Mouse (Mus musculus) embryonic facial prominence, embryonic 10.5 days (tissue): ENCODE data around the gene Fam208a. TPM values are rescaled to one million over a fixed set of nuclear protein-coding genes. Genes with fewer than 3 reads are reported as not detected.

Experiments
- DNase-seq: peaks from one replicate; pipeline ENCODE4 v3.0.0-alpha.2; 2017; ENCODE audit warnings: low spot score
- H3K27ac ChIP-seq: fragments of 300-500 bp; sonication (generic); replicated peaks from 2 replicates; pipeline ENCODE4 v1.5.1; 2016; ENCODE audit warnings: mild to moderate bottlenecking
- H3K27me3 ChIP-seq: fragments of 300-500 bp; sonication (generic); replicated peaks from 2 replicates; pipeline ENCODE4 v1.6.1; 2016; ENCODE audit warnings: low read depth, mild to moderate bottlenecking; ENCODE audit not compliant: poor library complexity, severe bottlenecking
- H3K36me3 ChIP-seq: fragments of 300-500 bp; sonication (generic); replicated peaks from 2 replicates; pipeline ENCODE4 v1.6.1; 2016; ENCODE audit warnings: mild to moderate bottlenecking, moderate library complexity
- H3K4me1 ChIP-seq: fragments of 300-500 bp; sonication (generic); 2 replicates; pipeline ENCODE4 v1.6.1; 2016
- H3K4me3 ChIP-seq: fragments of 300-500 bp; sonication (generic); 2 replicates; pipeline ENCODE4 v1.5.1; 2016; ENCODE audit warnings: mild to moderate bottlenecking, moderate library complexity
- H3K9me3 ChIP-seq: fragments of 300-500 bp; sonication (generic); 2 replicates; pipeline ENCODE4 v1.6.1; 2016; ENCODE audit warnings: mild to moderate bottlenecking
- WGBS: fragments of 180-500 bp; shearing (Covaris S2); methylation state at CpG from one replicate; pipeline ENCODE4 v1.1.7; 2016; 5-methylcytosine and 5-hydroxymethylcytosine counted together
- polyA plus RNA-seq: library from polyadenylated mRNA; unstranded; fragments of >200 nt; fragmentation: Nextera tagmentation; extraction: Ambion mirVana; gene quantifications from 2 replicates; pipeline ENCODE4 v1.2.1, GENCODE M21; 2016

The Fam208a gene
- polyA plus RNA-seq, 1 experiment from 2014 or later = 13.3 TPM

DNA sequence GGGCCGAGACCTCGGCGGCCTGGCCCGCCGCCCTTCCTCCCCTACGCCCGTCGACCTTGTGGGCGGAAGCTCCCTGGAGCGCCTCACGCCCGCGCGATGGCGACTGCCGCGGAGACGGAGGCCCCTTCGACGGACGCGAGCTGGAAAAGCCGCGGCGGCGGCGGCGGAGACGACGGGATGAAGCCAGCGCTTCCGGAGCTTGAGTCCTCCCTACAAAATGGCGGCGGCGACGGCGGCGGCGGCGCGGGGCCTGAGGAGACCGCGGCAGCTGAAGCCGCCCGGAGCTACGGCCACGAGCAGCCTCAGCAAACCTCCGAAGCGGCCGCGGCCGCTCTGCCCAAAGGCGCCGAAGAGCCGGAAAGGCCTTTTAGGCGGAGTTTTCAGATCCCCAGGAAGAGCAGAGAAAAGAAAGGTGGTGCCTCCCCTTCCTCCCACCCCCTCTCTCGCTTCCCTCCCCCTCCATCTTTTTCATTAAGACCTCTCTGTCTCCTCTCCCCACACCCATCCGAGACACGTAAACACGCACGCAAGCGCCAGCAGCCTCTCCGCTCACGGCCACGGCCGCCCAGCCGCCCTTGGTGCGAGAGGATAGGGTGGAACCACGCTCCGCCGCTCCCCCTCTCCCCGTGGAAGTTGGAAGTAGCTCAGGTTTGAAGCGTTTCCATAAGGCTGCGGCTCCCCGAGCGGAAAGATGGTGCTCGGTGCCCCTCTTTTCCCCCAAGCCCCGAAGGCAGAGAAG, 508 bp downstream of the Fam208a start:
- peak overlapping the region; percentile 99 for H3K27ac ChIP-seq
- H3K9me3 ChIP-seq = peaks cover 17% of the 10 kb centered on the region
- H3K27me3 ChIP-seq = peaks cover 13% of the 10 kb centered on the region
- H3K36me3 ChIP-seq = peaks cover 40% of the 10 kb centered on the region
- H3K4me3 ChIP-seq = peak overlapping the region; percentile 83
- under 1% methylated on average over 78 of the region's 78 CpGs for WGBS
- DNase-seq = peak; percentile 81
- H3K4me1 ChIP-seq = peaks cover 10% of the 10 kb centered on the region

DNA sequence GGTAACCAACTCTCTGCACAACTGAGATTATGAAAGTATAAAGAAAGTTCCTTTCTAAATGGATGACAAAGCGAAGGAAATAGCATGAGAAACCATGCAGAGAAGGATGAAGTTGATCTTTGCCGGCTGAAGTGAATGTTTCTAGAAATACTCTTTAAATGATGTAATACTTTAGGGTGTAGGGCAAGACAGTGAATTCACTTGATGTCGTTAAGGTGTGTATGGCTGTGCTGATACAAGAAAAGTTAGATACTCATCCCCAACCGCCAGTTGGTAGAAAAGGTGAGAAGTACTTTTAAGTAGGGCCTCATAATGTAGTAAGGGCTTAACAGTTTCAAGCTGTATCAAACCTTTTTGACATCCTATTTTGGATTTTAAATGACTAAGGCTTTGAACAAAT, 1.6 kb downstream of the Fam208a start:
- Histone ChIP-seq H3K4me3 (peak overlapping the region; percentile 83; the same call in 1 of the 2 replicates), H3K27ac (no peak overlapping the region), H3K36me3 (peaks cover 49% of the 10 kb centered on the region), H3K27me3 (peaks cover 13% of the 10 kb centered on the region), H3K4me1 (peaks cover 10% of the 10 kb centered on the region), H3K9me3 (peaks cover 12% of the 10 kb centered on the region)
- 94% methylated on average over 4 of the region's 4 CpGs for WGBS
- DNase-seq = no peak

DNA sequence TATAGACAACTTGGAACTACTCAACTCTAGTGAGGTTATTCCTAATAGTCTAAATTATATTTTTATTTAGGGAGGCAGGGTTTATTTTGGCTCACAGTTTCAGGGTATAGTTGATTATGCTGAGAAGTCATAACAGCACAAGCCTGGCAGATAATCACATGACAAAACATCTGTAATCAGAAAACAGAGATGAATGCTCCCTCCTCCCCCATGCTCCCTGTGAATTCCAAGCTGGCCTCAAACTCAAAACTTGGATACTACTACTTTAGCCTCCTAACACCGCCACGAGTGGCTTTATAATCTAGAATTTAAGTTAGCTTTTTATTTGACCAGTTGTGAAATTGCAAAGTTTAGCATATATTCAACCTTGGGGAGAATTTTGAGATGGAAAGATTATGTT, 3.4 kb downstream of the Fam208a start:
- Histone ChIP-seq H3K4me1 (peaks cover 10% of the 10 kb centered on the region), H3K4me3 (no peak overlapping the region), H3K27me3 (peaks cover 10% of the 10 kb centered on the region), H3K36me3 (peaks cover 63% of the 10 kb centered on the region), H3K27ac (no peak overlapping the region), H3K9me3 (peaks cover 12% of the 10 kb centered on the region)
- WGBS = 99% methylated on average over 2 of the region's 2 CpGs
- DNase-seq = no peak

DNA sequence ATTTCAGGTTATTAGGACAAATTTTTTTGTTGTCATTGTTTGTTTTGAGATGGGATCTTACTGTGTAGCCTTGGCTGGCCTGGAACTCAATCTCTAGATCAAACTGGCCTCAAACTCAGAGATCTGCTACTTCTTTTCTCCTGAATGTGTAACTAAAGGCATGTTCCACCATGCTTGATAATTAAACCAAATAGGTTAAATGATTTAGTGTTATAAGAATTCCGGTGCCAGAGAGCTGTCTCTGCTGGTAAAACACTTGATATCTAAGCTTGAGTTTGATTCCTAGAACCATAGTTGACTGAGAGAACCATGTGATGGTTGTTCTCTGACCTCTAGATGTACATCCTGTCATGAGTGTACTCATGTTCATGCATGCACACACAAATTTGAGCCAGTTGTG, 7.5 kb downstream of the Fam208a start:
- Histone ChIP-seq H3K36me3 (peaks cover 71% of the 10 kb centered on the region), H3K4me1 (no peaks in the 10 kb centered on the region), H3K9me3 (no peaks in the 10 kb centered on the region), H3K27me3 (no peaks in the 10 kb centered on the region), H3K27ac (no peak overlapping the region), H3K4me3 (no peak overlapping the region)
- WGBS = 95% methylated on average over 1 of the region's 1 CpGs
- no peak for DNase-seq

DNA sequence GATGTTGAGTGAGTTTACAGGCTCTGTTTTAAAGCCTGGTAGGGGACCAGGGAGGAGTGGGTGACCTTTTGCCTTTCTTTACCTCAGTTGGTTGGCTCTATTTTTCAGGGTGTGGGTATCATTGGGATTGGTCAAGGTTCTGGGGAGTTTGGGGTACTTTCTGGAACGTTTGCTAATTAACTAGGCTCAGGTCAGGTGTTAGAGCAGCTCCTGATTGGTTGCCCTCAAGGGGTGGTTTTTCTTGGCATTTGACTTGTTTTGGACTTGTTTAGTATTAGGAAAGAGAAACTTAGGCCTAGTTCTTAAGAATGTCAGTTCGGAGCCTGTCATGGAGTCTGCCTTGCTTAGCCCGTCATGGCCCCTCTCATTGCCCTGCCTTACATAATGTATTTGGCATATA, 8.2 kb downstream of the Fam208a start:
- Histone ChIP-seq H3K27ac (no peak overlapping the region), H3K9me3 (no peaks in the 10 kb centered on the region), H3K36me3 (peaks cover 65% of the 10 kb centered on the region), H3K27me3 (no peaks in the 10 kb centered on the region), H3K4me3 (no peak overlapping the region), H3K4me1 (no peaks in the 10 kb centered on the region)
- DNase-seq = no peak
- 84% methylated on average over 3 of the region's 3 CpGs for WGBS

DNA sequence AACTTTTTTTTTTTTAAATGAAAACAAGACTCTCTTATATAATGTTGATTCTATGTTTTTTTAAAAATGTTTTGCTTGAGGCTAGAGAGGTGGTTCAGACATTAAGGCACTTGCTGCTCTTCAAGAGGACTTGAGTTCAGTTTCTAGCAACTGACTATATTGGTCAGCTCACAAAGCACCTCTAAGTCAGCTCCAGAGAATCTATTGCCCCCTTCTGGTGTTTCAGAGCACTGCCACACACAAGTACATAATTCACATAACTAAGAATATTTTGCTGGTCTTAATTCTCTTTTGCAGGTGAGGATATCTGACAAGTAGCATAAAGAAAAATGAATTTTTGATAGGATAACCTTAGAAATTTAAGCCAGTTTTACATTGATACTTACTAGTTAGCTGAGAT, 12.3 kb downstream of the Fam208a start:
- H3K4me1 ChIP-seq = no peaks in the 10 kb centered on the region
- no peak for DNase-seq
- H3K9me3 ChIP-seq = no peaks in the 10 kb centered on the region
- H3K27me3 ChIP-seq = no peaks in the 10 kb centered on the region
- peaks cover 67% of the 10 kb centered on the region for H3K36me3 ChIP-seq
- no peak overlapping the region for H3K4me3 ChIP-seq
- H3K27ac ChIP-seq = no peak overlapping the region

DNA sequence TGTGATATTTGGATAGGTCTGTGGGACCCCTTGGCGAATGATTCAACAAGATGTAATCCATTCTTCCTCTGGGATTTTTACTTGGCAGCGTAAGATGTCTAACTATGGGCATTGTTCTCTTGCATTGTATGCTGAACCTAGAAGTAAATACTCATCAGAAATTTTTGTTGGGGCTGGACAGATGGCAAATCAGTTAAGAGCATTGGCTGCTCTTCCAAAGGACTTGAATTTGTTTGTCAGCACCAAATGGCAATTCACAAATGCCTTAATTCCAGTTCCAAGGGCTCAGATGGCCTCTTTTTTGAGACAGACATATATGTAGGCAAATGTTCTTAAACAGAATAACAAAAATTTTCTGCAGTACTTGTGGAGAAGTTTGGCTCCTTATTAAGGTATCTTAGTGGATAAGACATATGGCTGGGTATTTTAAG, 16.2 kb downstream of the Fam208a start:
- Histone ChIP-seq H3K4me1 (no peaks in the 10 kb centered on the region), H3K27me3 (no peaks in the 10 kb centered on the region), H3K36me3 (peaks cover 81% of the 10 kb centered on the region), H3K9me3 (no peaks in the 10 kb centered on the region), H3K4me3 (no peak overlapping the region), H3K27ac (no peak overlapping the region)
- WGBS = 91% methylated on average over 2 of the region's 2 CpGs
- no peak for DNase-seq

DNA sequence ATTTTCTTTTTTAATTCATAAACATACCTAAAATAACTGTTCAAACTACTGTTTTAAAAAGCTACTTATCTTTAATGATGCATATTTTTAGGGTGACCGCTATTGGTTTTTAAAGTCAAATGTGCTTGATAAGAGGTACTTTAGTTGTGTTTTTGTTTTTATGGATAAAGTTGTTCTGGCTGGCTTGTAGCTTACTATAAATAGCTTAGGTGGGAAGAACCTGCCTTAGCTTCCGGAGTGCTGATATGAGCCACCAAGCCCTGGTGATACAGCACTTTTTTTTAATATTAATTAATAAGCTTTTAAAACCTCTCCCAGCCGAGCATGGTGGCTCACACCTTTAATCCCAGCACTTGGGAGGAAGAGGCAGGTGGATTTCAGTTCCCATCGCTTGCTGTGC, 18.3 kb downstream of the Fam208a start:
- Histone ChIP-seq H3K4me3 (no peak overlapping the region), H3K4me1 (no peaks in the 10 kb centered on the region), H3K27ac (no peak overlapping the region), H3K9me3 (no peaks in the 10 kb centered on the region), H3K36me3 (peaks cover 88% of the 10 kb centered on the region), H3K27me3 (no peaks in the 10 kb centered on the region)
- DNase-seq = no peak
- 87% methylated on average over 4 of the region's 4 CpGs for WGBS

DNA sequence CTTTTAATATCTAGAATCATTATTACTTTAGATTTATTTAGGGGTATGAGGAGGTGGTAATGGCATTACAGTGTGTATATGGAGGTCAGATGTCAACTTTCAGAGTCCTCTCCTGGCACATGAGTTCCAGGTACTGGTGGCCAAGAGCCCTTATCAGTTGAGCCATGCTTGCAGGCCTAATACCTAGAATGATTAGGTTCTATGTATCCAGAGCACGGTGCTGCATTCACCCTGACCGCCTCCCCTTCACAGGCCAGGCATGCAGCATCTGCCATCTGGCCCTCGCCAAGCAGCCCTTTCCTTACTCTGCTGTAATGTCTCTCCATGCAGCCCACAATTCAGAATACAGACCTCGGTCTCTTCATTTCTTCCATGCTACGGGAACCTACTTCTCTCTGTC, 62.8 kb downstream of the Fam208a start:
- Histone ChIP-seq H3K4me1 (no peaks in the 10 kb centered on the region), H3K27ac (no peak overlapping the region), H3K36me3 (peaks cover 99% of the 10 kb centered on the region), H3K4me3 (no peak overlapping the region), H3K27me3 (no peaks in the 10 kb centered on the region), H3K9me3 (no peaks in the 10 kb centered on the region)
- 92% methylated on average over 5 of the region's 5 CpGs for WGBS
- DNase-seq = no peak

DNA sequence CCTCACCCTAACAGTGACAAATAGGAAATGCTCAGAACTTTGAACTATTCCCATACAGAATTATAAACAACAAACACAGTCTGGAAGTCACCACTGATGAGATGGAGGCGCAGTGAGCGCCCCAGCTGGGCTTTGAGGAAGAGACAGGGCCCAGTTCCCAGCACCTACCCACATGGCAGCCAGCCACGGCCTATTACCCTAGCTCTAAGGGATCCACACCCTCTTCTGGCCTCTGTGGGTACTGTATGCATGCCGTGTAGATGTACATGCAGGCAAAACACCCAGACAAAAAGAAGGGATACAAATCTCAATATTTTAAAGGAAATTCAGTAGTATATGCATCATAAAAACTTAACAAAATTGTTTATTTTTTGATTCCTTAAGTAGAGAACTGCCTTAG, 64.9 kb downstream of the Fam208a start:
- Histone ChIP-seq H3K4me1 (no peaks in the 10 kb centered on the region), H3K36me3 (peaks cover 100% of the 10 kb centered on the region), H3K9me3 (no peaks in the 10 kb centered on the region), H3K27me3 (no peaks in the 10 kb centered on the region), H3K27ac (no peak overlapping the region), H3K4me3 (no peak overlapping the region)
- DNase-seq = no peak
- 88% methylated on average over 4 of the region's 4 CpGs for WGBS

DNA sequence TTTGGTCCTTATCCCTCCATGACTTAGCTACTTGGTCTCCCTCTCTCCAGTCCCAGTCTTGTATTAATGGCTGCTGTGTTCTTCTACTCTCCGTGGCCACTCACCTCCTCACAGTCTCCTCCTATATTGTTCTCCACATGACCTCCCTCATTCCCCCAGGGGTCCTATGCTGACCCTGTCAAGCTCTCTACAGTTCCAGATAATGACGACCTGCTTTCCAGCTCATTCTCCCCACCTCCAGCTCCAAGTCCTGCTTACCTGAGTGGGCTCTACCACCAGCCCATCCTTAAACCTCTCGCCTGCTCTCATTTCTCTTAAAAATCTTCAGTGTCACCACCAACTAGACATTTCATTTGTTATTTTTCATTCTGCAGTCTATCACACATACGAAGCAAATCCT, 72.5 kb downstream of the Fam208a start:
- no peaks in the 10 kb centered on the region for H3K9me3 ChIP-seq
- no peak overlapping the region for H3K27ac ChIP-seq
- no peaks in the 10 kb centered on the region for H3K27me3 ChIP-seq
- DNase-seq = no peak
- no peak overlapping the region for H3K4me3 ChIP-seq
- no peaks in the 10 kb centered on the region for H3K4me1 ChIP-seq
- peaks cover 81% of the 10 kb centered on the region for H3K36me3 ChIP-seq
- 83% methylated on average over 4 of the region's 4 CpGs for WGBS

DNA sequence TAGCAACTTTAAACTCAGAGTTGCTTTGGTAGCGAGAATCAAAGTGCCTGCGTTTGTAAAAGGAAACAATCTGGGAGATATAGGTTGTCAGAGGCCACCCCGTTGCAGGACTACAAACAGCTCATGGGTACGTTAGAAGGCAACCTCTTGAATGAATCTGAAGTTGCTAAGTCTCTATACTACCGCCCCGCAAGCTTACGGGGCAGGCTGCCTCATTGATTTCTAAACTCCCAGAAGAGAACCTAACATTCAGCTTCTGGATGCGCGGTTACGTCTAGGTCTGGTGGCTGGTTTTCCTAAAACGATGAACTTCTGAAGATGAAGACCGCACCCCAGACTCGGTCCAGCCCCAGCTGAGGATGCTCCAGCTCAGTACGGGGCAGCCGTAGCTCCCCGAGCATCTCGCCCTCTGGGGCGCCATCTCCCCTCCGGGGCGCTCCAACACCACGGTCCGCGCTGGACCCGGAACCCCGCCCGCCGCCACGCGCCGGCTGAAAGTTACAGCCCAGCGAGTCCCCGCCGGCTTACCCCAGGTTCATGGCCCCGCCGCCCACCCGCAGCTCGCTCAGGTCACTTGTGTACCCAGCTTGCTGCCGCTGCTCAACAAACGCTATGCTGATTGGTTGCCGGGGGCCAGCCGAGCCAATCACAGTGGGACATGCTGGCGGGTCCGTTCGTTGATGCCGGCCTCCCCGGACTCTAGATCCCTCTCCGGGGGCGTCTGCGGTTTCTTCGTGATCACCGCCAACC, 79.4 kb downstream of the Fam208a start, which contains the start of gene Ccdc66:
Gene Ccdc66 (minus strand): TSS at position 567 of the 750 bp plus-strand sequence.
- WGBS = under 1% methylated on average over 51 of the region's 51 CpGs

More for the DNA sequence above, 79.4 kb downstream of the Fam208a start, which contains the start of gene Ccdc66:
- peak; percentile 99 for DNase-seq
- H3K27me3 ChIP-seq = no peaks in the 10 kb centered on the region
- peaks cover 24% of the 10 kb centered on the region for H3K36me3 ChIP-seq
- no peaks in the 10 kb centered on the region for H3K9me3 ChIP-seq
- H3K4me3 ChIP-seq = peak within 1 kb of the TSS; percentile 85
- peaks cover 11% of the 10 kb centered on the region for H3K4me1 ChIP-seq
- peak within 1 kb of the TSS; percentile 93 for H3K27ac ChIP-seq
